Mouse (Mus musculus) testis, adult 2 months (tissue): ENCODE results near the gene Tspan12.

Source experiments
- CTCF ChIP-seq: fragments of 200-500 bp; IDR thresholded peaks from 2 replicates; pipeline ENCODE4 v1.5.1; 2012; ENCODE audit warnings: low read depth, mild to moderate bottlenecking, inconsistent platforms, low read length, moderate library complexity; ENCODE audit not compliant: control insufficient read depth, insufficient read depth, insufficient replicate concordance
- POLR2A ChIP-seq: fragments of 200-500 bp; IDR thresholded peaks from 2 replicates; pipeline ENCODE4 v1.6.1; 2012; ENCODE audit warnings: low read depth, mild to moderate bottlenecking, inconsistent platforms, low read length, moderate library complexity; ENCODE audit not compliant: control insufficient read depth

DNA sequence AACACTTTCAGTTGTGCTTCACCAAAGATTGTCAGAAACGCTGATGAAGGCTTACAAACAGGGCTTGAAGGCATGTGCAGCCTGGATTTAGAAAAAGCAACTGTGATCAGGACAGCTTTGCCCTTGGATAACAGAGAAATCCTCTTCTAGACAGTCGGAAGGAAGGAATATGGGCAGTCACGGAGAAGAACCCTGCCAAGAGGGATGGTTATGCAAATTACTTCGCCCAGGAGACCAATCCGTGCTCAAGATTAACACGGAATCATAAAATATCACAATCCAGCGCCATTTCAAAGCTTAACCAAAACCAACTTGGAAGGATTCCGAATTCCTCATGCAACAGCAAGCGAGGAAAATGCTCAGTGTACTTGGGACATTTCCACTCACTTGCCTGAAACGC is 55.9 kb downstream of the Tspan12 start:
- no peak for TF ChIP-seq CTCF
- TF ChIP-seq POLR2A = no peak
